Mouse (Mus musculus): ENCODE data around the gene Macrod2. TPM values are rescaled to one million over a fixed set of nuclear protein-coding genes. Genes with fewer than 3 reads are reported as not detected.
A peak's percentile ranks its signal among the peaks of the same experiment; 100 is the strongest.

Gene Macrod2
- polyA plus RNA-seq, 1 experiment from 2014 or later: 59.2 TPM

- Histone ChIP-seq H3K27ac (no peak overlapping the region), H3K4me3 (no peak overlapping the region), H3K9ac (no peak overlapping the region), H3K27me3 (no peaks in the 10 kb centered on the region), H3K4me1 (0 out of 2 replicates have a peak, but pooled peaks cover 5% of the 10 kb centered on the region), H3K36me3 (no peaks in the 10 kb centered on the region), H3K4me2 (replicated peaks) (no peak overlapping the region), H3K9me3 (replicated peaks) (no peaks in the 10 kb centered on the region)
- 58% methylated on average over 1 of the region's 1 CpGs for WGBS
- no peak for ATAC-seq (ENCODE audit: low FRiP score)
These were observed 1343.6 kb downstream of the Macrod2 start for GRCm38 (mm10) chr2:141738702-141739101.

- Histone ChIP-seq H3K4me3 (no peak overlapping the region), H3K4me1 (0 out of 2 replicates have a peak, but pooled peaks cover 5% of the 10 kb centered on the region), H3K27ac (no peak overlapping the region), H3K9ac (no peak overlapping the region), H3K27me3 (no peaks in the 10 kb centered on the region), H3K36me3 (no peaks in the 10 kb centered on the region), H3K4me2 (replicated peaks) (no peak overlapping the region), H3K9me3 (replicated peaks) (no peaks in the 10 kb centered on the region)
- peak; percentile 67 for ATAC-seq (ENCODE audit: low FRiP score)
- WGBS: 50% methylated on average over 5 of the region's 5 CpGs
These were observed 1345.2 kb downstream of the Macrod2 start for GRCm38 (mm10) chr2:141740318-141740717.

DNA sequence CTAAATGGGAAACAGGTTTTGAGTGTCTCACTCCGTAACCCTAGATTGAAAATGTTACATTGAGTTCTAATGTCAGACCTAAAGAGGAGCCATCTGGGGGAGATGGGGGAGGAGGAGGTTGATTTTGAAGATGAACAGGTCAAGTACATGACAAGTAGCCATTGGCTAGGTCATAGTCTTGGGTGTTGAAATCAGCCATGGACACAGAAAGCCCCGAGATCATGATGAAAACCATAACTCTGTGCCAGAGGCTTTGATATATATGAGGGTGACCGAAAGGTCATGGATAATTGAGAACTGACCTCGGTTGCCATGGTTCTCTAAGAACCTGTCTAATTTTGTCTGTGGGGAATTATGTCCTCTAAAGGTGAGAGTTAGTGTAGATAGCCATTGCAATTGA lies 1405.1 kb downstream of the Macrod2 start:
- Histone ChIP-seq H3K4me1 (no peaks in the 10 kb centered on the region), H3K4me2 (replicated peaks) (no peak overlapping the region), H3K4me3 (no peak overlapping the region), H3K9me3 (replicated peaks) (no peaks in the 10 kb centered on the region), H3K9ac (no peak overlapping the region), H3K27me3 (no peaks in the 10 kb centered on the region), H3K27ac (no peak overlapping the region), H3K36me3 (no peaks in the 10 kb centered on the region)
- no peak for ATAC-seq (ENCODE audit: low FRiP score)
- 72% methylated on average over 4 of the region's 4 CpGs for WGBS

- H3K36me3 ChIP-seq: no peaks in the 10 kb centered on the region
- ATAC-seq (ENCODE audit: low FRiP score): no peak
- H3K4me3 ChIP-seq: no peak overlapping the region
- H3K27ac ChIP-seq: no peak overlapping the region
- H3K27me3 ChIP-seq: no peaks in the 10 kb centered on the region
- no peaks in the 10 kb centered on the region for H3K4me1 ChIP-seq
- H3K9me3 ChIP-seq (replicated peaks): no peaks in the 10 kb centered on the region
- H3K9ac ChIP-seq: no peak overlapping the region
- 77% methylated on average over 2 of the region's 2 CpGs for WGBS
- H3K4me2 ChIP-seq (replicated peaks): no peak overlapping the region
These were observed 1405.8 kb downstream of the Macrod2 start for GRCm38 (mm10) chr2:141800909-141801308.

- Histone ChIP-seq H3K4me3 (no peak overlapping the region), H3K36me3 (no peaks in the 10 kb centered on the region), H3K9ac (no peak overlapping the region), H3K9me3 (replicated peaks) (no peaks in the 10 kb centered on the region), H3K27ac (no peak overlapping the region), H3K27me3 (no peaks in the 10 kb centered on the region), H3K4me2 (replicated peaks) (no peak overlapping the region), H3K4me1 (no peaks in the 10 kb centered on the region)
- no peak for ATAC-seq (ENCODE audit: low FRiP score)
- WGBS: 94% methylated on average over 4 of the region's 4 CpGs
These were observed 1421.2 kb downstream of the Macrod2 start for GRCm38 (mm10) chr2:141816266-141816665.

DNA sequence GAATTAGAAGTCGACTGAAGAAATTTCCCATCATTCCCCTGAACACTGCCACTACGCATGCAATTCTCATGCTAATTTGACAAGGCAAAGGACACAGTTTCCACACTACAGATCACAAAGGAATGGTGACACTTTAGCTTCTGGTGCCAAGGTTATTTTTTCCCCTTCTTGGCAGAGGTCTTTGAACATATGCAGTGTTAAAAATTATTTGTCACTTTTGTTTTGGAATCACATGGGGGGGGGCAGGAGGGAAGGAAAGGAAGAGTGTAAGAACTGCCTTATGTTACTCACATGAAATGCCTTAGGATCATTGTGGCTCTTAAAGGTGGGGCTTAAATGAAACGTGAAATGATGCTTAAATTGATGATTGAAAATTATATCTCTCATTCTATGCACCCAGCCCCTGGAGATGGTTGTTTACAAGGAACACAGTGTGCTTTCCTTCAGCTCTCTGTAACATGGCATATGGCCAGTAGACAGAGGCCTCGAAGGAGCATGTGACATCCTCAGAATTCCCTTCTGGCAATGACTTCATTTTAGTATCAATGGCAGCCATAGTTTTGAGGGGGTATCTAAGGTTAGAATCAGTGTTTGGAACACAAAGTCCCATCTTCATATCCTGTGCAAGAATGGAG lies 1422.6 kb downstream of the Macrod2 start:
- WGBS: 69% methylated on average over 4 of the region's 4 CpGs
- Histone ChIP-seq H3K4me1 (no peaks in the 10 kb centered on the region), H3K27me3 (no peaks in the 10 kb centered on the region), H3K9me3 (replicated peaks) (no peaks in the 10 kb centered on the region), H3K4me2 (replicated peaks) (no peak overlapping the region), H3K27ac (no peak overlapping the region), H3K9ac (no peak overlapping the region), H3K36me3 (no peaks in the 10 kb centered on the region), H3K4me3 (no peak overlapping the region)
- ATAC-seq (ENCODE audit: low FRiP score): no peak

- H3K4me2 ChIP-seq (replicated peaks): no peak overlapping the region
- ATAC-seq (ENCODE audit: low FRiP score): no peak
- no peak overlapping the region for H3K27ac ChIP-seq
- no peaks in the 10 kb centered on the region for H3K4me1 ChIP-seq
- H3K27me3 ChIP-seq: no peaks in the 10 kb centered on the region
- no peak overlapping the region for H3K4me3 ChIP-seq
- no peak overlapping the region for H3K9ac ChIP-seq
- H3K9me3 ChIP-seq (replicated peaks): no peaks in the 10 kb centered on the region
- no peaks in the 10 kb centered on the region for H3K36me3 ChIP-seq
These were observed 1425.7 kb downstream of the Macrod2 start for GRCm38 (mm10) chr2:141820795-141821194.

DNA sequence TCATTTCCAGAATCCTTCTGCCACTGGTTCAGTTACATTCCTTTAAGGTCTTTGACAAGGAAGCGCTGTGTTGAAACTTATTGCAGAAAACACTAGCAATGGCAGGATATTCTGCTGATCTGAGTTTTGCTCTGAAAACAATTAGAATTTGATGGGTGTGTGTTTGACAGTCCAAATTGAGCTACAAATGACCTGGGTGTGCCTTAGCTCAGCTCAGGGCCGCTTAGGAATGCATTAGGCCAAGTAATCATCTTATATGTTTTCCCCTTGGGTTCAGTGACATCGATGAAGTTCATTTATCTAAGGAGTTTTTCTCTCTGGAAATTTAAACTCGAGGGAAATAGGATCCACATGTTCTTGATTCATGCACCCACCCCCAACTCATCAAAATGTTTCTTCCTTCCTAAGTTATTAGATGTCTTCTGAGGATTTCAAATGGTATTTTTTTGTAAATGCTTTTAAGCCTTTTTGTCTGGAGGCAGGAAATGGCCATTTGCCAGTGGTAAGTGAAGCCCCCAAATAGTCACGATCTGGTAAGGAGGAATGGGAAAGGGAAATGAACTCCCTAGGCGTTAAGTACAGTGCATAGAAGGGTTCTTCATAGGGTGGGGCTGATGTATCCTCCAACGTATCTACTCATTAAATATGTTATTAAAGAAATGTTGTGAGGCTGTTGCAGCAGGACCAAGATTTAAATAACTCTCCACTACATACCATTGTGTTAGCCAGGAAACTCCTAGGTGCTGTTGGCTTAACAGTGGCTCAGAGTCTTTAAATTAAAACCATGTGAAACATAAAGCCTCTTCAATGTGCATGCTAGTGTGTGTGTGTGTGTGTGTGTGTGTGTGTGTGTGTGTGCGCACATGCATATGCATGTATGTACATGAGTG lies 1430.7 kb downstream of the Macrod2 start:
- no peaks in the 10 kb centered on the region for H3K9me3 ChIP-seq (replicated peaks)
- ATAC-seq (ENCODE audit: low FRiP score): no peak
- H3K4me3 ChIP-seq: no peak overlapping the region
- 68% methylated on average over 8 of the region's 8 CpGs for WGBS
- no peak overlapping the region for H3K27ac ChIP-seq
- H3K4me1 ChIP-seq: no peaks in the 10 kb centered on the region
- no peak overlapping the region for H3K4me2 ChIP-seq (replicated peaks)
- no peak overlapping the region for H3K9ac ChIP-seq
- no peaks in the 10 kb centered on the region for H3K27me3 ChIP-seq
- H3K36me3 ChIP-seq: no peaks in the 10 kb centered on the region

- Histone ChIP-seq H3K27me3 (no peaks in the 10 kb centered on the region), H3K4me3 (no peak overlapping the region), H3K4me1 (no peaks in the 10 kb centered on the region), H3K9me3 (replicated peaks) (no peaks in the 10 kb centered on the region), H3K36me3 (no peaks in the 10 kb centered on the region), H3K9ac (no peak overlapping the region), H3K4me2 (replicated peaks) (no peak overlapping the region), H3K27ac (no peak overlapping the region)
- ATAC-seq (ENCODE audit: low FRiP score): no peak
- 82% methylated on average over 2 of the region's 2 CpGs for WGBS
These were observed 1435.4 kb downstream of the Macrod2 start for GRCm38 (mm10) chr2:141830496-141830895.

DNA sequence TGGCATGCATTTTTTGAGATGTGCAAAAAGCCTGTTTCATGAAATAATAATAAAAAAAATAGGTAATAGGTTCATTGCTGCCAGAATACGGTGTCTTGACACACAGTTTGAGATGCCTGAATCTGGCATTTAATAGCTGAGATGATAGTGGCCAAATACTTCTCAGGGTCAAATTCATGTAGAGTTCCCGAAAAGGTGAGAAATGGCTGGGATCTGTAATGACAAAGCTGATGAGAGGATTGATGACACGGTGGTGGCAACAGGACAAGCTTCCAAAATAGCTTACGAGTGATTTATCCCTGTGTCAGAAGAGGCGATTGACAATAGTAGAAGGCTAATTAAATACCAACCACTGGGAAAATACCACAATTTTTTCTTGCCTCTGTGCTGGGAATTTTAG lies 1436.4 kb downstream of the Macrod2 start:
- WGBS: 88% methylated on average over 5 of the region's 5 CpGs
- no peak overlapping the region for H3K9ac ChIP-seq
- H3K27ac ChIP-seq: no peak overlapping the region
- H3K9me3 ChIP-seq (replicated peaks): no peaks in the 10 kb centered on the region
- no peak overlapping the region for H3K4me3 ChIP-seq
- no peaks in the 10 kb centered on the region for H3K27me3 ChIP-seq
- no peak overlapping the region for H3K4me2 ChIP-seq (replicated peaks)
- no peaks in the 10 kb centered on the region for H3K36me3 ChIP-seq
- no peak for ATAC-seq (ENCODE audit: low FRiP score)
- H3K4me1 ChIP-seq: no peaks in the 10 kb centered on the region

- Histone ChIP-seq H3K36me3 (no peaks in the 10 kb centered on the region), H3K9ac (no peak overlapping the region), H3K27ac (no peak overlapping the region), H3K4me3 (no peak overlapping the region), H3K4me2 (replicated peaks) (no peak overlapping the region), H3K9me3 (replicated peaks) (no peaks in the 10 kb centered on the region), H3K27me3 (no peaks in the 10 kb centered on the region), H3K4me1 (no peaks in the 10 kb centered on the region)
- 89% methylated on average over 4 of the region's 4 CpGs for WGBS
- no peak for ATAC-seq (ENCODE audit: low FRiP score)
These were observed 1439.2 kb downstream of the Macrod2 start for GRCm38 (mm10) chr2:141834156-141834782.

- no peak for ATAC-seq (ENCODE audit: low FRiP score)
- Histone ChIP-seq H3K4me1 (no peaks in the 10 kb centered on the region), H3K9me3 (replicated peaks) (no peaks in the 10 kb centered on the region), H3K4me3 (no peak overlapping the region), H3K27ac (no peak overlapping the region), H3K36me3 (no peaks in the 10 kb centered on the region), H3K27me3 (no peaks in the 10 kb centered on the region), H3K4me2 (replicated peaks) (no peak overlapping the region), H3K9ac (no peak overlapping the region)
- WGBS: 85% methylated on average over 6 of the region's 6 CpGs
These were observed 1449.5 kb downstream of the Macrod2 start for GRCm38 (mm10) chr2:141844408-141845175.
